Mouse (Mus musculus) small intestine, adult 2 months (tissue): Measurements from ENCODE around the gene Sys1.

ENCODE experiments used
- CTCF ChIP-seq: fragments of 200-500 bp; IDR thresholded peaks from 2 replicates; pipeline ENCODE4 v1.5.1; 2012; ENCODE audit warnings: low read depth, mild to moderate bottlenecking, control low read depth, inconsistent platforms, low read length, moderate library complexity, mixed read lengths; ENCODE audit not compliant: insufficient replicate concordance, insufficient read length; ENCODE audit errors: extremely low read depth
- POLR2A ChIP-seq: fragments of 200-500 bp; IDR thresholded peaks from 2 replicates; pipeline ENCODE4 v1.6.1; 2012; ENCODE audit warnings: low read depth, mild to moderate bottlenecking, control low read depth, inconsistent platforms, low read length, moderate library complexity

DNA sequence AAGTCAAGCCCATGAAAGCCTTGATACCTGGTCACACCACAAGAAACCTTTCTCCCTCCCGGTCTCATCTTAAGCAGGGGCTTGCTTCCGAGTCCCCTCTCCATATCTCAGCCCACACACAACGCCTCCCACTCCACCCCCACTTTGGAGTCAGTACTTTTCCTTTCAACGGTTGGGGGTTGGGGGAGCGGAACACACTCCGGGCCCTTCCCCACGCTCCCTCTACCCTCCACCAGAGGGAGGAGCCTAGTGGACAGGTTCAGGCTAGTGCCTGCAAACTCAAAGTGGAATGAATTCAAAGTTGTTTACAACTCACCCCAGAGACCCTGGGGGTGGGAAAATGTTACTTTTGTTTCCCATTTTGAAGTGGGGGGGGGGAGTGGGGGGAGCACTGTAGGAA is 26.1 kb upstream of the Sys1 start:
- no peak for TF ChIP-seq CTCF
- TF ChIP-seq POLR2A = no peak
